Mouse (Mus musculus): ENCODE measurements around the gene Nelfa. TPM values are rescaled to one million over a fixed set of nuclear protein-coding genes. Genes with fewer than 3 reads are reported as not detected.
"Not testable (repeated sequence)": the region's sequence is repeated elsewhere in the genome, so short reads cannot be mapped to it uniquely, and the experiment has no call there.

Gene Nelfa
- 10 to 100 TPM in 19 of 26 experiments, 1 to 10 TPM in 7; 2.9 to 61.0 (median 28.2) TPM for total RNA-seq (2018; cell fraction: chromatin; rRNA removed)
- 10 to 100 TPM in 24 of 26 experiments, 1 to 10 TPM in 2; 4.4 to 24.9 (median 22.1) TPM for total RNA-seq (2018; cell fraction: cytosol; rRNA removed)
- total RNA-seq (2018; cell fraction: nucleus; rRNA removed) = 10 to 100 TPM in 21 of 26 experiments, 1 to 10 TPM in 5; 5.3 to 56.0 (median 16.9) TPM
- polyA plus RNA-seq (2018) = 17.8 to 22.3 TPM (median 20.5 TPM) in 3 replicates

DNA sequence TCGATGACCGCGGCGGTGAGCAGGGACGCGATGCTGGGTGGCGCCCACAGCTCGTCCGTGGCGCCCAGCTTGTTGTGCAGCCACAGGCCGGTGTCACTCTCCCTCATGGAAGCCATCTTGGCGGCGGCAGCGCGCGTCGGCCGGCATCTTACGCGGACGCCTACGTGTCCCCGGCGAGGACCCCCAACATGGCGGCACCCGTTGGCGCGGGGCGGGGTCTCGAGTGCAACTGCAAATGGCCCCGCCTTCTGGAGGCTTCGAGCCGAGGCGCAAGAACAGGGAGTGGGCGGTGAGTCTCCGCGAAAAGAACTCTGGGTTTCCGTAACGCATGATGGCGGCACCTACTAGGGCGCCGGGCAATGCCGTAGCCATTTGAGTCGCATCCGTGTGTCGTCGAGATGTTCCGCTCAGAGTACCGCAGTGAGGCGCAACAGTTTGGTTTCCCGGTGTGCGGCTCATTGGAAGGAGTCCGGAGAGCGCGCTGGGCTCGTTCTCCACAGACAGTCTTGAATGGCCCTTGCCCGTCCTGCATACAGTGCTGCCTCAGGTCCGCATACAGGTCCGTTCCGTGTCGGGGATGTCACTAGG, at the start of gene Nelfa:
Gene Nelfa, minus strand, starts transcription at position 294 of the 588 bp plus-strand sequence.
- Histone ChIP-seq H3K79me2 (ENCODE audit: inconsistent target) (peaks cover 57% of the 10 kb centered on the region), H3K27ac (peak within 1 kb of the TSS; percentile 86), H3K36me3 (ENCODE audit: inconsistent target) (peaks cover 8% of the 10 kb centered on the region; the same call in 1 of the 2 replicates), H3K4me3 (ENCODE audit: inconsistent target) (peak within 1 kb of the TSS; percentile 68)
- under 1% methylated on average over 60 of the region's 61 CpGs for WGBS (ENCODE audit: missing documents)

DNA sequence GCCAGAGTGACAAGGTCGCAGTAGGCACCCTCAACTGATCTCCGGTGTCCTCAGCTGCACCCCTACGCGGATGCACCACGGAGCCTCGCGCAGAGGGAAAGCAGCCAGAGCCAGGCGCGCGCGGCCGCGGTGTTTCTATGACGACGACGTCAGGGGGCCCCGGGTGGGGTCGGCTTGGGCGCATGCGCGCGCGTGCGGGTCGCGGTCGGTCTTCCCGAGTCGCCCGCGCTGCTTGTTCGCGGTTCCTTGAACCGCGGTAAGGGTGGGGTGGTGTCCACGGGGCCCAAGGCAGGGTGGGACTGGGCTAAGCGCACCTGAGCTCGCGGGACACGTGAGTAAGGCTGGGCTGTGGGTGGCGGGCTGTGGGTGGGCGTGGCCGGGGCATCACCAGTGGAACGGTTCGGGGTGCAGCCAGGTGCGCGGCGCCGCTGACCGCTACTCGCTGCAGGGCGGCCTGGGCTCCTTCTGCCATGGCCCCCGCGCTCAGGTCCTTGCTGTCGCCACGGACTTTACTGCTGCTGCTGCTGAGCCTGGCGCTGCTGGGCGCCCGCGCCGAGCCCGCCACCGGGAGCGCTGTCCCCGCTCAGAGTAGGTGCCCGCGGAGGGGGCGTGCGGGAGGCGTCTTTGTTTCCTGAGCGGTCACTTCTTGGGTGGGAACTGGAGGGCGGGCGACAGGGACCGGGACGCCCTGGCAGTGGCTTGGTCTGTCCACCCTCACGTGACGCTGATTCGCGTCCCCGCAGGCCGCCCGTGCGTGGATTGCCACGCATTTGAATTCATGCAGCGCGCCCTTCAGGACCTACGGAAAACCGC, 47.3 kb upstream of the Nelfa start, which contains the start of gene Gm1673:
Gene Gm1673, plus strand, starts transcription at position 125 of the 813 bp plus-strand sequence.
- H3K79me2 ChIP-seq (ENCODE audit: inconsistent target) = no peaks in the 10 kb centered on the region
- H3K27ac ChIP-seq = no peak within 1 kb of the TSS
- 1% methylated on average over 88 of the region's 88 CpGs for WGBS (ENCODE audit: missing documents)
- H3K4me3 ChIP-seq (ENCODE audit: inconsistent target) = no peak within 1 kb of the TSS; the same call in 1 of the 2 replicates
- H3K36me3 ChIP-seq (ENCODE audit: inconsistent target) = no peaks in the 10 kb centered on the region

- Histone ChIP-seq H3K36me3 (ENCODE audit: inconsistent target) (no peaks in the 10 kb centered on the region), H3K4me3 (ENCODE audit: inconsistent target) (no peak overlapping the region; the same call in 1 of the 2 replicates), H3K79me2 (ENCODE audit: inconsistent target) (no peaks in the 10 kb centered on the region), H3K27ac (no peak overlapping the region)
- 18% methylated on average over 26 of the region's 26 CpGs for WGBS (ENCODE audit: missing documents)
Observed at GRCm38 (mm10) chr5:33982731-33983259, 46.6 kb upstream of the Nelfa start.

- Histone ChIP-seq H3K36me3 (ENCODE audit: inconsistent target) (no peaks in the 10 kb centered on the region), H3K79me2 (ENCODE audit: inconsistent target) (no peaks in the 10 kb centered on the region), H3K4me3 (ENCODE audit: inconsistent target) (no peak overlapping the region), H3K27ac (no peak overlapping the region)
- WGBS (ENCODE audit: missing documents) = 40% methylated on average over 3 of the region's 3 CpGs
Observed at GRCm38 (mm10) chr5:33976267-33976666, 40.1 kb upstream of the Nelfa start.

DNA sequence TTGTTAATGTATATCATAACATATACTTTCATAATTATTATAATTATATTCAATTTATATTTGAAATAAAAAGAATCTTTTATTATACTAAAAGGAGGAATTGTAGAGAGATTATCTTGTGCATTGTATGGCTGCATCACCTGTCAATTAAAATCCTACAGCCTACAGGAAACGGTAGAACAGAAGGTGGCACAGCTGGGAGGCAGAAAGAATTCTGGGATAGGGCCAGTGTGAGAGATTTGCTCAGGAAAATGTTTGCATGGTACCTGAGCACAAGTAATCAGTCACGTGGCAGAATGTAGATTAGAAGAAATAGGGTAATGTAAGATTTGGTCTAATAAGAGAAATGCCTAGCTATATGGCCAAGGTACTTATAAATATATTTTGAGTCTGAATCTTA, 38.5 kb upstream of the Nelfa start:
- H3K79me2 ChIP-seq (ENCODE audit: inconsistent target) = no peaks in the 10 kb centered on the region
- 95% methylated on average over 2 of the region's 2 CpGs for WGBS (ENCODE audit: missing documents)
- no peak overlapping the region for H3K27ac ChIP-seq
- H3K36me3 ChIP-seq (ENCODE audit: inconsistent target) = no peaks in the 10 kb centered on the region
- H3K4me3 ChIP-seq (ENCODE audit: inconsistent target) = no peak overlapping the region

DNA sequence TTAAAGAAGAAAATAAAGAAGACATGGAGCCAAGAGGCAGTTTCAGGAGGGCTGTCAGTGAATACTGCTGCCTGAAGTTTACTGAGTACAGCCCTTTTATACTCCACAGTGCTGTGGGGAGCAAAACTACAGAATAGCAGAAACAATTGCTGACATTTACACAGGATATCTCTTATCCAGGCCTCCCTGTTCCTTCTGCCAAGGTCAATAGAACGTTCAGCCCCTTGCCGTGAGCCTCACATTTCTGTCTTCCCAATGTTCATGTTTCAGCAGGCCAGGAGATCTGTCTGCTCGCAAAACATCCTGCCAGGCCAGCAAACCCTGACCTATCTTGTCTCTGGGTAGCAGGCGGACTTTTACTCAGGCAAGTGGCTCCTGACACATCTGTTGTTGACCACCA, 23.2 kb upstream of the Nelfa start:
- Histone ChIP-seq H3K27ac (no peak overlapping the region), H3K36me3 (ENCODE audit: inconsistent target) (no peaks in the 10 kb centered on the region), H3K4me3 (ENCODE audit: inconsistent target) (no peak overlapping the region), H3K79me2 (ENCODE audit: inconsistent target) (no peaks in the 10 kb centered on the region)
- 93% methylated on average over 4 of the region's 4 CpGs for WGBS (ENCODE audit: missing documents)

GRCm38 (mm10) chr5:33955868-33956267, 19.7 kb upstream of the Nelfa start:
- Histone ChIP-seq H3K36me3 (ENCODE audit: inconsistent target) (no peaks in the 10 kb centered on the region), H3K4me3 (ENCODE audit: inconsistent target) (no peak overlapping the region), H3K27ac (no peak overlapping the region), H3K79me2 (ENCODE audit: inconsistent target) (no peaks in the 10 kb centered on the region)
- 100% methylated on average over 4 of the region's 4 CpGs for WGBS (ENCODE audit: missing documents)

GRCm38 (mm10) chr5:33954354-33954753, 18.1 kb upstream of the Nelfa start:
- Histone ChIP-seq H3K4me3 (ENCODE audit: inconsistent target) (no peak overlapping the region), H3K27ac (no peak overlapping the region), H3K36me3 (ENCODE audit: inconsistent target) (no peaks in the 10 kb centered on the region), H3K79me2 (ENCODE audit: inconsistent target) (no peaks in the 10 kb centered on the region)
- WGBS (ENCODE audit: missing documents) = 50% methylated on average over 10 of the region's 10 CpGs

DNA sequence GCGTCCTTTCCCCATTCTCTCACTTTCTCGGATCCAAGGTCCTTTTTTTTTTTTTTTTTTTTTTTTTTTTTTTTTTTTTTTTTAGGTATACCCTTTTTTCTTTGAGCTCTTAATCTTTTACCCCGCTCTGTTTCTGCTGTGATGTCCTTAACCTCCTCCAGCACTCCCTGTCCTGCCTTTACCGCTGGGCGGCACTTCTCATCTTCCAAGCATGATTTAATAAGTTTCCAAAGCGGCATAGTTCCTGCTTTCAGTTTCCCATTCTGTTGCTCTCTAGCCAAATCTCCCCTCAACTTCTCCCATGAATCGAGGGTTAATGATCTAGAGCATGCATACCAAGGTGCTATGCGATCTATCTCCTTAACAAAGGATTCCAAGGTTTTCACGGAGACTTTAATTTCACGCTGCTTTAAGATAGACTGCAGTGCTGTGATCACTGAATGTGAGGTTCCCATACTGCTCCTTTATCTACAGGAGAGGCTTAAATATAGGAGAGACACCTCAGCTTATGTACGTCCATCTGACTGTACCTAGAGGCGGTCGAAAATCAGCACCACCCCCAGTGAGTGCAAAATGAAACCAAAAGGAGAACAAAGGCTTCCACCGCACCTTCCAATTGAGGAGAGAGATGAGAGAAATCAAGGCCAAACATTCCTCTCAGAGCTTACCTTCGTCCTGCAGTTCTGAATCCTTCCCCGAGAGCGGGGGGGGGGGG, 17.4 kb upstream of the Nelfa start:
- no peak overlapping the region for H3K4me3 ChIP-seq (ENCODE audit: inconsistent target)
- H3K79me2 ChIP-seq (ENCODE audit: inconsistent target) = no peaks in the 10 kb centered on the region
- WGBS (ENCODE audit: missing documents) = 89% methylated on average over 12 of the region's 17 CpGs
- H3K27ac ChIP-seq = no peak overlapping the region
- no peaks in the 10 kb centered on the region for H3K36me3 ChIP-seq (ENCODE audit: inconsistent target)

GRCm38 (mm10) chr5:33948314-33948713, 12.1 kb upstream of the Nelfa start:
- Histone ChIP-seq H3K4me3 (ENCODE audit: inconsistent target) (no peak overlapping the region), H3K36me3 (ENCODE audit: inconsistent target) (no peaks in the 10 kb centered on the region), H3K27ac (no peak overlapping the region), H3K79me2 (ENCODE audit: inconsistent target) (no peaks in the 10 kb centered on the region)
- 97% methylated on average over 3 of the region's 4 CpGs for WGBS (ENCODE audit: missing documents)

DNA sequence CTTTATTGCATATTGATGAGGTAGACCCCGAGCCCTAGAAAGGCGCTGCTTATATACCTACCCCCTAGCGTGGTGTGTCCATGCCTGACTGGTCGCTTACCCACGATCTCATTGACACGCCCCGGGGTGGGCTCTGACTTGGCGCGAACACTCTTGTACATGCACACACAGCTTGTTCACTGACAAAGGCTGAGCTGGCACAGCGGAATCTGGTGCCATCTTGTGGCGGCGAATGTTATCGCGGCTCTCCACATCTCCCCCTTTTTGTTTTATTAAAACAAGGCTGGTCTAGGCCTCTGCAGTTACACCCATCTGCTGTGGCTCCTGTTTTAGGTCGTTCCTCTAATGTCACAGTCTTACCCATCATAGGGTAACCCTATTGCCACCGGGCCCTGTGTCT, 10.8 kb upstream of the Nelfa start:
- H3K27ac ChIP-seq; H3K36me3 ChIP-seq (ENCODE audit: inconsistent target); H3K79me2 ChIP-seq (ENCODE audit: inconsistent target); H3K4me3 ChIP-seq (ENCODE audit: inconsistent target): not testable (repeated sequence)
- 93% methylated on average over 15 of the region's 16 CpGs for WGBS (ENCODE audit: missing documents)

DNA sequence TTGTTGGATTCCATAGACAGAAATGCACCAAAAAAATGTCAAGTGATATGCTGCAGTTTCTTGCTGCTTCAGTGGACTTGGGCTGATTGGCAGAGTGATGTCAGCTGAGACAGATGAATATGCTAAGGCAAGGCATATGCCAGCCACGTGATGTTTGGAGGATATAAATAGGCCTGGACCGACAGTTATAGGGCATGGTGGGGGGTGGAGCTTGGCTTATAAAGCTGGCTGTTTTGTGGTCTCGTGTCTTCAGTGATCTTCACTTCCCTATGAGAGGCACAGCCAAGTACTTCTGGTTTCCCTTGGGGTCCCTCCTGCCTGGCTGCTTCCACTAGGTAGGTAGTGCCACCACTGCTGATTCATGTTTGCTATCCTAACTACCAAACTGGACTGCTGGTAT, 2.2 kb upstream of the Nelfa start:
- Histone ChIP-seq H3K27ac (peak overlapping the region; percentile 86), H3K36me3 (ENCODE audit: inconsistent target) (peaks cover 8% of the 10 kb centered on the region; the same call in 1 of the 2 replicates), H3K79me2 (ENCODE audit: inconsistent target) (peaks cover 35% of the 10 kb centered on the region), H3K4me3 (ENCODE audit: inconsistent target) (no peak overlapping the region)
- WGBS (ENCODE audit: missing documents) = 0% methylated on average over 3 of the region's 3 CpGs

DNA sequence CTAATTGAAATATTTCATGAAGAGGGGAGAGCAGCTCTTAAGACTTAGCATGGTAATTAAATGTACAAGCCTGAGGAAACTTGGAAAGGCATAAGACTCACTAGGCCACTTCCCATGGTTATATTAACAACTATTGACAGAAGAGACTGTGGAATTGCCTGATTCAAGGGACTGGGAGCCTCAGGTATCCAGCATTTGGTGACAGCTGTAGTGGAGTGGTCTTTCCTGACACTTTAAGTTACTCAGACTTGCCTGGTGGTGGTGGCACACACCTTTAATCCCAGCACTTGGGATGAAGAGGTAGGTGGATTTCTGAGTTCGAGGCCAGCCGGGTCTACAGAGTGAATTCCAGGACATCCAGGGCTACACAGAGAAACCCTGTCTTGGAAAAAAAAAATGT, 1.0 kb upstream of the Nelfa start:
- peaks cover 47% of the 10 kb centered on the region for H3K79me2 ChIP-seq (ENCODE audit: inconsistent target)
- peak overlapping the region; percentile 86 for H3K27ac ChIP-seq
- H3K36me3 ChIP-seq (ENCODE audit: inconsistent target) = peaks cover 8% of the 10 kb centered on the region; the same call in 1 of the 2 replicates
- WGBS (ENCODE audit: missing documents) = 100% methylated on average over 2 of the region's 2 CpGs
- peak overlapping the region; percentile 68 for H3K4me3 ChIP-seq (ENCODE audit: inconsistent target)

DNA sequence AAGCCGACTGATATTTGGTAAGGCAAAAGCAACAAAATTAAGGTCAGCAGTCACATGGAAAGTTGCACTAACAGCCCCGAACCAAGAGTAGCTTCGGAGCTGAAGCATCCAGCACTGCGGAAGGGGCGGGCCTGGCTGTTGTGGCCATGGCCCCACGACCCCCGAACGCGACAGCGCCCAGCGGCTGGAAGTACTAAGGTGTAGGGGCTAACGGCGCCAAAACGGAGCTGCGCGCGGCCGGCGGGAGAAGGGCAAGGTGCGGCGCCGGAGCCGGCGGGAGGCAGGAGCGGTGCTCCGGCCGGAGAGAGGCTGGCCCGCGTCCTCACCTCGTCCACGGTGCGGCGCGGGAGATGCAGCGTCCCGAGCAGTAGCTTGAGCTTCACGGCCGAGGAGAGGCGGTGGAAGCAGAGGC, 507 bp downstream of the Nelfa start:
- H3K27ac ChIP-seq = peak overlapping the region; percentile 28; the same call in 1 of the 2 replicates
- H3K4me3 ChIP-seq (ENCODE audit: inconsistent target) = peak overlapping the region; percentile 62
- H3K36me3 ChIP-seq (ENCODE audit: inconsistent target) = peaks cover 8% of the 10 kb centered on the region; the same call in 1 of the 2 replicates
- under 1% methylated on average over 39 of the region's 39 CpGs for whole genome bisulfite sequencing (ENCODE audit: missing documents)
- H3K79me2 ChIP-seq (ENCODE audit: inconsistent target) = peaks cover 62% of the 10 kb centered on the region
